Mouse (Mus musculus): ENCODE results near the gene Mier2. TPM values are rescaled to one million over a fixed set of nuclear protein-coding genes. Genes with fewer than 3 reads are reported as not detected.
A peak's percentile ranks its signal among the peaks of the same experiment; 100 is the strongest.

The Mier2 gene
- polyA plus RNA-seq (2012; ENCODE audit: insufficient read depth, insufficient read length, missing spikeins): 32.1 and 35.1 TPM in 2 replicates

DNA sequence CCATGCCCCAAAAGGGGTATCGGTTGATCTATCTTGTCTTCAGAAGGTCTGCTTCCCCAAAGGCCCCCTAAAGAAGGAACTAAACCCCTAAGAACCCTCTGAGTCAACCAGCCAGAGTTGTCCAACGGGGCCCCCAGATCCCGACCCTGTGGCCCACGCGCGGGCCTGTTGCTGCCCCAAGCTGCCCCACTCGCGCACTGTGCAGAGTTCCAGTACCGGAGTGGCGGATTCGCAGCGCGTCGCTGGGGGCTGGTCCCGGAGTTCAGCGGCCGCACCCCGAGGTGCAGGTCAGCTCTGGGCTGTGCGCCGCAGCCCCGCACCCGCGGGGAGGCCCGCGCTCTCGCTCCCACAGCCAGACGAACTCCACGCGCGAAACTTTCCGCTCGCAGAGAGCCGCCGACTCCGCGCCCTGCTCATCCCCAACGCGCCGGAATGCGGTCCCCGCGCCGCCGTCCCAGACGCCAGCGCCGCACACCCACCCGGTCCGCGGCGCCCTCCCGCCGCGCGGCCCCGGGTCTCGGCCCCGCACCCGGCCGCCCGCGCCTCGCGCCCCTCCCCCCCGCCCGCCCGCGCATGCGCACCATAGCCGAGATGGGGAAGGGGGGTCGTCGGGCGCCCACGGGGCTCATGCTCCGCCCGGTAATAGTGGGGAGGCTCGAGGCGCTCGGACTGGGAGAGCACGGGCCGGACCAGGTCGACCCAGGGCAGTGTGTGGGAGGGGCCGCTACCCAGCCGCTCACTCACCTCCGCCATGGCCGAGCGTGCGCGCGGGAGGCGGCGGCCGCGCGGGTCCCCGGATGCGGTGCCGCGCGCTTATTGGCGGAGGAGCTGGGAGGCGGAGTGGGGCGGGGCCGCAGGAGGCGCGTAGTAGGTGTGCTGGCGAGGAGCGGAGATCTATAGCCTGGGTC, at the start of gene Mier2:
Mier2 (minus strand) TSS at position 870 of the 908 bp plus-strand sequence.
- no peak for TF ChIP-seq POLR2A (IDR thresholded peaks at IDR 0.05; ENCODE audit: borderline replicate concordance, low read depth, low read length)
- TF ChIP-seq CTCF (IDR thresholded peaks at IDR 0.05; ENCODE audit: low read depth, low read length): no peak
- 0 out of 2 replicates have a peak within 1 kb of the TSS, but pooled peaks have one; percentile 6 for H3K27ac ChIP-seq (ENCODE audit: insufficient read depth, low read depth, low read length)

DNA sequence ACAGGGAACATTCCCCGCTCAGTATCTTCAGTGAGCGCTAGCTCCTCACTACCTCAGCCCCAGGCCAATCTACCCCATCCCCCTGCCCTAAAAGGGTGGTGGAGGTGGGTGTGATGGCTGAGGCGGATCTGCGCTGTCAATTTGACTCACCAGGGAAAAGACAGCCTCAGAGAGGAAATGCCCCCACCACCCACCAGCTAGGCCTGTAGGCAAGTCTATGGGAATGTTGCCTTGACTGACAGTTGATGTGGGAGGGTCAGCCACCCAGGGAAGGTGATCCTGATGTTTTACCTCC, 42.9 kb upstream of the Mier2 start:
- H3K4me3 ChIP-seq (ENCODE audit: insufficient read depth, low read length): no peak overlapping the region
- H3K4me1 ChIP-seq (ENCODE audit: control insufficient read depth, insufficient read depth, low read length): peaks cover 16% of the 10 kb centered on the region
- H3K27ac ChIP-seq (ENCODE audit: insufficient read depth, low read depth, low read length): no peak overlapping the region
- TF ChIP-seq POLR2A (IDR thresholded peaks at IDR 0.05; ENCODE audit: borderline replicate concordance, low read depth, low read length) (no peak), CTCF (IDR thresholded peaks at IDR 0.05; ENCODE audit: low read depth, low read length) (no peak)

More for the DNA sequence above, at the start of gene Mier2:
- Histone ChIP-seq H3K4me3 (ENCODE audit: insufficient read depth, low read length) (peak within 1 kb of the TSS; percentile 93), H3K4me1 (ENCODE audit: control insufficient read depth, insufficient read depth, low read length) (peaks cover 25% of the 10 kb centered on the region)

DNA sequence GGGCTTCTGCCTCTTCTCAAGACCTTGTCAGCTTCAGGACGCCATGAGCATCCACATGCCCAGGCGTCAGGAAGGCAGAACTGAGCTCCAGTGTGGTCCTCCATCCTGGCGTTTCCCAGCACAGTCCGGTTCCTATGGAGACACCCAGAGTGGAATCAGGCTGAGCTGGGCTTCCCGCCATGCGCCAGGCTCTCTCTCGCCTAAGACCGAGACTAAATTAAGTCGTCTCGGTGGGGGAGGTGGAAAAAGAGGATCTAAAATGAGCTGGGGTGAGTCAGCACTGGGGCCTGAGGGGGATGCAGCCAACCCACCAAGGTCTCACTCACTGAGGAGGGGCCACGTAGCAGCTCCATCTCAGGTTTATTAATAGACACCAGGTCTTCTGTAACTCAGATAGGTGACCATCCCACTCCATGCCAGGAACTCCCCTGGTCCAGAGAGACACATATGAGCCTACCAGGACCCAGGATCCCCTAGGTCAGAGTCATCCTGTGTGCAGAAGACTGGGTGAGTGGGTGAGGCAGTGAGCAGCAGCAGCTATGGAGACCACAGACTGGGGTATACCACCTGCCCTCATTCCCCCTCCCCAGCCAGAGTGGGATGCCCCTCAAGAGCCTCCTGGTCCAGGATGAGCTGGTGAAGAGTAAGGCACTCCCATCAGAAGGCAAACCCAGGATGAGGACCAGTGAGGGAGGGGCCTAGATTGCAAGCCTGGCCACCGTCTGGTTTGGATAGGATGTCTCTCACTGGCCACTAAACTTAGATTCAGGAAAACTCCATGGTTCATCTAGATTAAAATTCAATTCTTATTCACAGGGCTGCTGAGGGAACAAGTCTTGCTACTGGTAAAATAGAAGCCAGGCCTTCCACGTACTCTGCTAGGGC, 42.3 kb upstream of the Mier2 start:
- Histone ChIP-seq H3K27ac (ENCODE audit: insufficient read depth, low read depth, low read length) (no peak overlapping the region), H3K4me3 (ENCODE audit: insufficient read depth, low read length) (no peak overlapping the region), H3K4me1 (ENCODE audit: control insufficient read depth, insufficient read depth, low read length) (peaks cover 16% of the 10 kb centered on the region)
- TF ChIP-seq CTCF (IDR thresholded peaks at IDR 0.05; ENCODE audit: low read depth, low read length): no peak
- no peak for TF ChIP-seq POLR2A (IDR thresholded peaks at IDR 0.05; ENCODE audit: borderline replicate concordance, low read depth, low read length)

DNA sequence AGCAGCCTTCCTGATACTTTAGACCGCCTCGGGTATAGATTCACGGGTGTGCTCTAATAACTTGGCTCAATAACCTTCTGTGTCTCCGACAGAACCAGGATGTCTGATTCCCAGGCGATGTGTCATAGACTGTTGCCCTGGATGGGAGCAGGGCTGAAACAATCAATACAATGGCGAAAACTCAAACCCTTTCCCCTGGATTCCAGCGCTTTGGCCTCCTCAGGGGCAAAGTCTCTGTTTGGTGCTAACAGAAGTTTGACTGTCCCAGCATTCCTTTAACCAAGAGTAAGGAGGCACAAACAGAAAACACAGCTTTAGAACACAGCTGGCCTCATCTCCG, 40.6 kb upstream of the Mier2 start:
- TF ChIP-seq CTCF (IDR thresholded peaks at IDR 0.05; ENCODE audit: low read depth, low read length): no peak
- TF ChIP-seq POLR2A (IDR thresholded peaks at IDR 0.05; ENCODE audit: borderline replicate concordance, low read depth, low read length): no peak
- Histone ChIP-seq H3K27ac (ENCODE audit: insufficient read depth, low read depth, low read length) (no peak overlapping the region), H3K4me3 (ENCODE audit: insufficient read depth, low read length) (no peak overlapping the region), H3K4me1 (ENCODE audit: control insufficient read depth, insufficient read depth, low read length) (peaks cover 22% of the 10 kb centered on the region)

DNA sequence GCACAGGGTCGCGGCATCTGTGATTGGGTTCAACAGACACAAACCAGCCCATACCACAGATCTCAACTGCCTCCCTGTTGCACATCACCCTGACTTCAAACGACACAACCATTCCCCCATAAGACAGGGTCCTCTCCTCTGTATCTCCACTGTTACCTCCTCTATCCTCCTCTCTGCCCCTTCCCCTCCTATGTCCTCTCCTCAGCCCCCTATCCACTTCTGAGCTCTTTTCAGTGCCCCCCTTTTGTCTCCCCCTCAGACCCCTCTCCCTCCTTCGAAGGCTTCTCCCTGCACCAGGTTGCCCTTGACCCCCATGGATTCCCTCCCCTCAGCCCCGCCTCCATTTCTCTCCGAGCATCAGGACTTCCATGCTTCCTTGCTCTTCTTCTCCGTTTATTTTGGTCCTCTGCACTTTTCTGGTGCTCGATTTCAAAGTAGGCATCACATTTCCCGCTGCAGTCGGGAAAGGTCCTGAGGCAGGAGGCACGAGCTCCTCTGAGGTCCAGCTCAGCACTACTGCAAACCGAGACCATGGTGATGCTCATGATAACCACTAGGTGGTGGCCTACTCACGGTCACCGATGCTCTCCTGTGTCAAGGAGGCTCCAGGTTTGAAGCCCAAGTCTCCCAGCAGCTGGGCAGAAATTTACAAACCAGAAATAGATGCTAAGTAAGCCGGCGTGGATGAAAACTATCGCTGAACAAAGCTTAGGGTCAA, 40.0 kb upstream of the Mier2 start:
- H3K27ac ChIP-seq (ENCODE audit: insufficient read depth, low read depth, low read length): no peak overlapping the region
- peaks cover 27% of the 10 kb centered on the region for H3K4me1 ChIP-seq (ENCODE audit: control insufficient read depth, insufficient read depth, low read length)
- peak; percentile 83 for TF ChIP-seq CTCF (IDR thresholded peaks at IDR 0.05; ENCODE audit: low read depth, low read length)
- no peak for TF ChIP-seq POLR2A (IDR thresholded peaks at IDR 0.05; ENCODE audit: borderline replicate concordance, low read depth, low read length)
- no peak overlapping the region for H3K4me3 ChIP-seq (ENCODE audit: insufficient read depth, low read length)

DNA sequence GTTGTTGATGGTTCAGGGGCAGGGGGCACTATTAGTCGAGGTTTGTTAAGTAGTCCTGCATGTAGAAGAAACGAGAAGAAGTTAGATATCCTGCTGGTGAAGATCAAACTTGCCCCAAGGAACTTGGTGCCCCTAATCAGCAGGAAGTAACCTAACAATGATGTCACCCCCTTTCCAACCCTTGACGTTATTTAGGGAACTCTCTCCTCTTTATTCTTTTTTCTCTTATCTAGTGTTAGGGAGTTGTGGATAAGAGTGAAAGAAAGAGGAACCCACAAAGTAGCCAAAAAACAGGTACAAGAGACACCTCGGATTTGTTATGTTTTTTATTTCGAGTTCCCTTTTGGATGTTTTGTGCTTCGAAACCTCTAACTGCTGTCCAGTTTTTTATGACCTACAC, 39.1 kb upstream of the Mier2 start:
- TF ChIP-seq POLR2A (IDR thresholded peaks at IDR 0.05; ENCODE audit: borderline replicate concordance, low read depth, low read length) (no peak), CTCF (IDR thresholded peaks at IDR 0.05; ENCODE audit: low read depth, low read length) (no peak)
- Histone ChIP-seq H3K27ac (ENCODE audit: insufficient read depth, low read depth, low read length) (no peak overlapping the region), H3K4me3 (ENCODE audit: insufficient read depth, low read length) (no peak overlapping the region), H3K4me1 (ENCODE audit: control insufficient read depth, insufficient read depth, low read length) (peaks cover 31% of the 10 kb centered on the region)

DNA sequence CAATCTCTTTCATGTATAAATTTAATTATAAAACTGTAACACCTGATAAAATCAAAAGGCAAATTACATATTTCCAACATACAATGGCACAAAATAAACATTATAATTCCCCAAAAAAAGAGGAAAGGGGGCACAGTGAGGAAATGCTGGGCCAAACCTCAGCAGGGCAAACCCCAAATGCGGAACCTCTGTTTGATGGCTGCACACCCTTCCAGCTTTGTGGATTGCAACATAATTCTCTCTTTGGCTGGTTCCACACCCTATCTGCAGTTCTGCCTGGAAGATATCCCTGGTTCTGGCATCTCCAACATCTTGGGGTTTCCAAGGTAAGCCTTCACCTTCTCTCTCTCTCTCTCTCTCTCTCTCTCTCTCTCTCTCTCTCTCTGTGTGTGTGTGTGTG, 35.7 kb upstream of the Mier2 start:
- no peak for TF ChIP-seq POLR2A (IDR thresholded peaks at IDR 0.05; ENCODE audit: borderline replicate concordance, low read depth, low read length)
- TF ChIP-seq CTCF (IDR thresholded peaks at IDR 0.05; ENCODE audit: low read depth, low read length): no peak
- H3K4me3 ChIP-seq (ENCODE audit: insufficient read depth, low read length): no peak overlapping the region

DNA sequence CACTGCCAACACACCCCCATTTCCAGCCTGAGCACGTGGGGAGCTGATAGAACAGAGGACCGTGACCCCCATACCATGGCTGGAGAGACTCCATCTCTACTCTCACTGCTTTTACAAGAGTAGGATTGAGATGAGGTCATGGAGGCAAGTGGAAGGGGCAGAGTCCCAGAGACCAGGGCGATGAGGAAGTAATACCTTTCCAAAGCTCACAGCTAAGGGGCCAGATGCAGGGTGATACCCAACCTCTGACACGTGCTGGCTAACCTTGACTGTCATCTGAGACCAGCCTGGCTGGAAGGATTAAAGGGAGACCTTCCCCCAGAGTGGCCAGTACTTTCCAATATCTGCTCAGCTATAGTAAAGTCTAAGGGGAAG, 32.7 kb upstream of the Mier2 start:
- TF ChIP-seq CTCF (IDR thresholded peaks at IDR 0.05; ENCODE audit: low read depth, low read length): no peak
- TF ChIP-seq POLR2A (IDR thresholded peaks at IDR 0.05; ENCODE audit: borderline replicate concordance, low read depth, low read length): no peak
- Histone ChIP-seq H3K4me3 (ENCODE audit: insufficient read depth, low read length) (no peak overlapping the region), H3K27ac (ENCODE audit: insufficient read depth, low read depth, low read length) (no peak overlapping the region), H3K4me1 (ENCODE audit: control insufficient read depth, insufficient read depth, low read length) (peaks cover 26% of the 10 kb centered on the region)

More for the DNA sequence above, 35.7 kb upstream of the Mier2 start:
- H3K27ac ChIP-seq (ENCODE audit: insufficient read depth, low read depth, low read length): peak overlapping the region; percentile 42; the same call in 1 of the 2 replicates
- H3K4me1 ChIP-seq (ENCODE audit: control insufficient read depth, insufficient read depth, low read length): peaks cover 33% of the 10 kb centered on the region

DNA sequence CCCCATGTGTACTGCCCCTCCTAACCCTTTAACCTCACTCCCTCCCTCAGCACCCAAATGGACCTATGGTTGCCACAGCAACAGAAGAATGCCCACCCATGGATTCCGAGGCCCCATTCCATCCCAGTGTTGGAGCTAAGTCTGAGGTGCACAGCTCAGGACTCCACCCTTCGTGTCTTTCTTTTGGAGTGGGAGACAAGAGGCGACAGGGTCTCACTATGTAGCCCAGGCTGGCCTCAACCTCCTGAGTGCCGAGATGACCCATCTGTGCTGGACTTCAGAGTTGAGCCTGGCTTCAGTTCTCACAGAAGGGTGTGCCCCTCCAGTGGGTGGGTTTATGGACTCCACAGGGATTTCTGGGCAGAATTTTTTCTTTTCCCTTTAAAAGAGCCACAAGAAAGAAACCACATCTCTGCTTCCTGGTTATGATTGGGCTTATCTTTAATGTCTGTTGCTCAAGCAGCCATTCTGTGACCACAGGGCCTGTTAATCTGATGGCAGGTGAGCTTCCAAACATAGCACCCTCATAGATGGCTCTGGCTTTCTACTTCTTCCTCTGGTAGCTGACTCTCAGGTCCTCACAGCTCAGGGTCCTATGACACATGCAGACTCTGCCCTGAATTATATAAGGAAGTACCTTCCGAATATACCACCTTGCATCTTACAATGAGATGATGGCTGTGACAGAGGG, 32.2 kb upstream of the Mier2 start, which contains the start of gene Theg:
Theg (minus strand) TSS at position 271 of the 691 bp plus-strand sequence.
- Histone ChIP-seq H3K4me3 (ENCODE audit: insufficient read depth, low read length) (no peak within 1 kb of the TSS), H3K4me1 (ENCODE audit: control insufficient read depth, insufficient read depth, low read length) (peaks cover 26% of the 10 kb centered on the region), H3K27ac (ENCODE audit: insufficient read depth, low read depth, low read length) (no peak within 1 kb of the TSS)
- TF ChIP-seq CTCF (IDR thresholded peaks at IDR 0.05; ENCODE audit: low read depth, low read length) (no peak), POLR2A (IDR thresholded peaks at IDR 0.05; ENCODE audit: borderline replicate concordance, low read depth, low read length) (no peak)
